Mouse (Mus musculus) monocyte, adult 59 days (primary cell): Measurements from ENCODE around the gene Gm10309. TPM values are rescaled to one million over a fixed set of nuclear protein-coding genes. Genes with fewer than 3 reads are reported as not detected.

Source experiments
- total RNA-seq, 2 experiments: library from RNA; stranded (reverse); gene quantifications; one replicate each; pipeline ENCODE4 v1.2.4; 2023

Gm10309 gene
- not detected for total RNA-seq

DNA sequence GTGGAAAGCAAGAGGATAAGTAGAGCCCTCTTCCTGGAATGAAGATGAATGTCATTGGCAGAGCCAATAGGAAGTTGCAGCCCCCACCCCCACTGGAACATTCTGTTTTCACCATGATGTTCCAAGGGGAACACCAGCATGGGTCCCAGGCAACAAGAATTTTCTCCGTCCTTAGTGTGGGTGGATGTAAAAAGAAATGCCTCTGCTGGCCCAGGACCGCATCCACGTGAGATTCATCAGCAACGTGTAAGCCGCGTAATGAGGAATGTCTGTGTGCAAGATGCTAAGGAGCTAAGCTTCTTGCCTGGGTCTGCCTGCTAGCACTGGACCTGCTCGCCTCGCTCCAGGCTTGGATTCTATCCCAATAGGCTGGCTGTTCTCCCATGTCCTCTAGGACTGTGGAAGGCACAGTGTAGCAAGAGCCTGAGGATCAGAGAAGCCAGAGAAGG lies at the start of gene Gm10309:
Gene Gm10309, minus strand, starts transcription at position 50 of the 449 bp plus-strand sequence.

Other genes with a start within 250 kb of the Gm10309 start
- gene Epas1, start 248.5 kb upstream of the Gm10309 start, total RNA-seq = 1 to 10 TPM; 2.1 to 4.0 TPM